Mouse (Mus musculus) midbrain, embryonic 11.5 days (tissue): Measurements from ENCODE around the gene Surf2. TPM values are rescaled to one million over a fixed set of nuclear protein-coding genes. Genes with fewer than 3 reads are reported as not detected.

Source experiments
- ATAC-seq: fragments of 200-750 bp; cut with Nextera tagmentation; 2 replicates; pipeline ENCODE4 v1.8.0; 2017; ENCODE audit warnings: moderate TSS enrichment, moderate library complexity; ENCODE audit not compliant: low FRiP score
- DNase-seq: peaks from one replicate; pipeline ENCODE4 v3.0.0; 2015; ENCODE audit warnings: low spot score; ENCODE audit errors: missing footprints
- H3K27ac ChIP-seq: fragments of 300-500 bp; sonication (generic); 2 replicates; pipeline ENCODE4 v1.5.1; 2014; ENCODE audit warnings: low read depth, low read length
- H3K27me3 ChIP-seq: fragments of 300-500 bp; sonication (generic); 2 replicates; pipeline ENCODE4 v1.6.1; 2014; ENCODE audit warnings: mild to moderate bottlenecking, low read length, moderate library complexity, mixed read lengths; ENCODE audit not compliant: control insufficient read depth, insufficient read depth
- H3K36me3 ChIP-seq: fragments of 300-500 bp; sonication (generic); 2 replicates; pipeline ENCODE4 v1.6.1; 2014; ENCODE audit warnings: mild to moderate bottlenecking, low read length, moderate library complexity, mixed read lengths; ENCODE audit not compliant: control insufficient read depth, insufficient read depth
- H3K4me1 ChIP-seq: fragments of 300-500 bp; sonication (generic); 2 replicates; pipeline ENCODE4 v1.6.1; 2014; ENCODE audit warnings: low read length; ENCODE audit not compliant: control insufficient read depth, insufficient read depth
- H3K4me2 ChIP-seq: fragments of 300-500 bp; sonication (generic); 2 replicates; pipeline ENCODE4 v1.6.1; 2014; ENCODE audit warnings: mild to moderate bottlenecking, moderate library complexity
- H3K4me3 ChIP-seq: fragments of 300-500 bp; sonication (generic); 2 replicates; pipeline ENCODE4 v1.5.1; 2014; ENCODE audit warnings: low read depth, low read length
- H3K9ac ChIP-seq: fragments of 300-500 bp; sonication (generic); 2 replicates; pipeline ENCODE4 v1.6.1; 2014; ENCODE audit warnings: low read length
- H3K9me3 ChIP-seq: fragments of 300-500 bp; sonication (generic); 2 replicates; pipeline ENCODE4 v1.6.1; 2016; ENCODE audit warnings: low read length; ENCODE audit not compliant: control insufficient read depth
- WGBS: fragments of 180-500 bp; shearing (Covaris S2); extraction: QIAGEN DNeasy Blood & Tissue Kit; methylation state at CpG from one replicate; pipeline ENCODE4 v1.1.7; 2014; 5-methylcytosine and 5-hydroxymethylcytosine counted together
- polyA plus RNA-seq: library from polyadenylated mRNA; unstranded; fragments of >200 nt; fragmentation: Nextera tagmentation; extraction: Ambion mirVana; gene quantifications from 2 replicates; pipeline ENCODE4 v1.2.1, GENCODE M21; 2014

Gene Surf2
- polyA plus RNA-seq, 1 experiment from 2014 or later: 46.5 TPM

GRCm38 (mm10) chr2:26910994-26911765 is 5.0 kb upstream of the Surf2 start:
- Histone ChIP-seq H3K27ac (peak overlapping the region; percentile 62), H3K4me2 (peak overlapping the region; percentile 99), H3K4me3 (peak overlapping the region; percentile 76), H3K9ac (peak overlapping the region; percentile 89), H3K36me3 (peaks cover 26% of the 10 kb centered on the region), H3K9me3 (no peaks in the 10 kb centered on the region), H3K4me1 (peaks cover 28% of the 10 kb centered on the region), H3K27me3 (no peaks in the 10 kb centered on the region)
- DNase-seq (peak; percentile 96), ATAC-seq (peak; percentile 61)
- 3% methylated on average over 37 of the region's 37 CpGs for whole genome bisulfite sequencing

- no peak overlapping the region for H3K27ac ChIP-seq
- 76% methylated on average over 5 of the region's 5 CpGs for WGBS
These were observed 3.9 kb upstream of the Surf2 start for GRCm38 (mm10) chr2:26912253-26912770.

GRCm38 (mm10) chr2:26913416-26914147 is 2.6 kb upstream of the Surf2 start:
- Histone ChIP-seq H3K9me3 (no peaks in the 10 kb centered on the region), H3K9ac (no peak overlapping the region), H3K4me2 (no peak overlapping the region), H3K27me3 (no peaks in the 10 kb centered on the region), H3K36me3 (peaks cover 20% of the 10 kb centered on the region), H3K27ac (no peak overlapping the region), H3K4me1 (peaks cover 36% of the 10 kb centered on the region), H3K4me3 (0 out of 2 replicates have a peak overlapping the region, but pooled peaks have one; percentile 3)
- WGBS: 85% methylated on average over 17 of the region's 17 CpGs
- DNase-seq: no peak
- ATAC-seq: no peak

More at GRCm38 (mm10) chr2:26912253-26912770, 3.9 kb upstream of the Surf2 start:
- Histone ChIP-seq H3K9me3 (no peaks in the 10 kb centered on the region), H3K36me3 (peaks cover 23% of the 10 kb centered on the region), H3K4me2 (peak overlapping the region; percentile 99), H3K27me3 (no peaks in the 10 kb centered on the region), H3K4me1 (peaks cover 35% of the 10 kb centered on the region), H3K9ac (peak overlapping the region; percentile 89; the same call in 1 of the 2 replicates), H3K4me3 (peak overlapping the region; percentile 76)
- DNase-seq (peak; percentile 82), ATAC-seq (no peak)

GRCm38 (mm10) chr2:26914148-26914941 is 1.8 kb upstream of the Surf2 start:
- no peak overlapping the region for H3K9ac ChIP-seq
- no peaks in the 10 kb centered on the region for H3K27me3 ChIP-seq
- no peak overlapping the region for H3K27ac ChIP-seq
- H3K9me3 ChIP-seq: no peaks in the 10 kb centered on the region
- 65% methylated on average over 8 of the region's 8 CpGs for WGBS
- no peak overlapping the region for H3K4me3 ChIP-seq
- peaks cover 26% of the 10 kb centered on the region for H3K36me3 ChIP-seq
- DNase-seq: no peak
- peaks cover 29% of the 10 kb centered on the region for H3K4me1 ChIP-seq
- no peak for ATAC-seq
- H3K4me2 ChIP-seq: no peak overlapping the region

GRCm38 (mm10) chr2:26916738-26917137 is 571 bp downstream of the Surf2 start:
- ATAC-seq (peak; percentile 23; the same call in 1 of the 2 replicates), DNase-seq (no peak)
- H3K9ac ChIP-seq: peak overlapping the region; percentile 79
- peak overlapping the region; percentile 72 for H3K4me3 ChIP-seq
- no peaks in the 10 kb centered on the region for H3K27me3 ChIP-seq
- 2% methylated on average over 13 of the region's 13 CpGs for WGBS
- H3K9me3 ChIP-seq: no peaks in the 10 kb centered on the region
- peaks cover 27% of the 10 kb centered on the region for H3K4me1 ChIP-seq
- peaks cover 40% of the 10 kb centered on the region for H3K36me3 ChIP-seq
- no peak overlapping the region for H3K27ac ChIP-seq
- H3K4me2 ChIP-seq: peak overlapping the region; percentile 98

GRCm38 (mm10) chr2:26919684-26920083 is 3.5 kb downstream of the Surf2 start:
- DNase-seq (no peak), ATAC-seq (no peak)
- Histone ChIP-seq H3K4me3 (no peak overlapping the region), H3K36me3 (peaks cover 35% of the 10 kb centered on the region), H3K9ac (no peak overlapping the region), H3K4me2 (no peak overlapping the region), H3K27ac (no peak overlapping the region), H3K9me3 (no peaks in the 10 kb centered on the region), H3K4me1 (peaks cover 18% of the 10 kb centered on the region), H3K27me3 (no peaks in the 10 kb centered on the region)
- 92% methylated on average over 3 of the region's 3 CpGs for WGBS

GRCm38 (mm10) chr2:26920190-26920855 is 4.2 kb downstream of the Surf2 start:
- WGBS: 83% methylated on average over 6 of the region's 6 CpGs
- Histone ChIP-seq H3K4me2 (no peak overlapping the region), H3K27me3 (no peaks in the 10 kb centered on the region), H3K9ac (no peak overlapping the region), H3K36me3 (peaks cover 41% of the 10 kb centered on the region), H3K4me3 (no peak overlapping the region), H3K9me3 (no peaks in the 10 kb centered on the region), H3K27ac (no peak overlapping the region), H3K4me1 (peaks cover 16% of the 10 kb centered on the region)
- DNase-seq: no peak
- no peak for ATAC-seq

- 91% methylated on average over 9 of the region's 9 CpGs for WGBS
- ATAC-seq (no peak), DNase-seq (no peak)
- no peaks in the 10 kb centered on the region for H3K9me3 ChIP-seq
- H3K9ac ChIP-seq: no peak overlapping the region
- H3K36me3 ChIP-seq: peaks cover 49% of the 10 kb centered on the region
- H3K4me1 ChIP-seq: peaks cover 8% of the 10 kb centered on the region
- no peak overlapping the region for H3K27ac ChIP-seq
- H3K4me2 ChIP-seq: no peak overlapping the region
- no peaks in the 10 kb centered on the region for H3K27me3 ChIP-seq
- no peak overlapping the region for H3K4me3 ChIP-seq
These were observed 5.6 kb downstream of the Surf2 start for GRCm38 (mm10) chr2:26921784-26922183.
